Mouse (Mus musculus) ES-E14 (cell line): ENCODE measurements around the gene Ppm1n.

Source experiments
- CHD2 ChIP-seq: IDR thresholded peaks from 2 replicates; pipeline ENCODE4 v1.6.1; 2014; ENCODE audit warnings: mild to moderate bottlenecking, low read depth, low read length, inconsistent platforms
- HCFC1 ChIP-seq: IDR thresholded peaks from 2 replicates; pipeline ENCODE4 v1.6.1; 2012; ENCODE audit warnings: low read length, inconsistent platforms, borderline replicate concordance; ENCODE audit not compliant: insufficient read depth
- MAFK ChIP-seq: IDR thresholded peaks from 2 replicates; pipeline ENCODE4 v1.6.1; 2014; ENCODE audit warnings: mild to moderate bottlenecking, low read depth, low read length, inconsistent platforms; ENCODE audit not compliant: insufficient read depth

GRCm38 (mm10) chr7:19229404-19229803 is 50.5 kb downstream of the Ppm1n start:
- TF ChIP-seq CHD2 (no peak), MAFK (no peak), HCFC1 (no peak)
